Mouse (Mus musculus): ENCODE results near the gene Snorc. TPM values are rescaled to one million over a fixed set of nuclear protein-coding genes. Genes with fewer than 3 reads are reported as not detected.

Snorc gene
- polyA plus RNA-seq, 1 experiment from 2014 or later: not detected

- H3K27me3 ChIP-seq (replicated peaks): peaks cover 56% of the 10 kb centered on the region
These were observed 5.2 kb downstream of the Snorc start for GRCm38 (mm10) chr1:87475076-87475895.

GRCm38 (mm10) chr1:87482546-87482945, 12.5 kb downstream of the Snorc start:
- Histone ChIP-seq H3K9me3 (replicated peaks) (no peaks in the 10 kb centered on the region), H3K4me1 (no peaks in the 10 kb centered on the region), H3K27me3 (replicated peaks) (peaks cover under 1% of the 10 kb centered on the region), H3K36me3 (no peaks in the 10 kb centered on the region), H3K4me2 (no peak overlapping the region), H3K27ac (no peak overlapping the region), H3K4me3 (no peak overlapping the region), H3K9ac (no peak overlapping the region)
- WGBS (ENCODE audit: insufficient replicate concordance): 75% methylated on average over 4 of the region's 4 CpGs
- no peak for ATAC-seq

More at GRCm38 (mm10) chr1:87475076-87475895, 5.2 kb downstream of the Snorc start:
- Histone ChIP-seq H3K9ac (no peak overlapping the region), H3K4me2 (peak overlapping the region; percentile 43), H3K27ac (no peak overlapping the region), H3K9me3 (replicated peaks) (no peaks in the 10 kb centered on the region), H3K4me1 (no peaks in the 10 kb centered on the region), H3K36me3 (no peaks in the 10 kb centered on the region), H3K4me3 (peak overlapping the region; percentile 22; the same call in 1 of the 2 replicates)
- 0 out of 2 replicates have a peak, but pooled peaks have one; percentile 17 for ATAC-seq
- WGBS (ENCODE audit: insufficient replicate concordance): 4% methylated on average over 39 of the region's 42 CpGs

- Histone ChIP-seq H3K4me1 (no peaks in the 10 kb centered on the region), H3K36me3 (no peaks in the 10 kb centered on the region), H3K9ac (no peak overlapping the region), H3K4me2 (no peak overlapping the region), H3K27ac (no peak overlapping the region), H3K27me3 (replicated peaks) (no peaks in the 10 kb centered on the region), H3K9me3 (replicated peaks) (no peaks in the 10 kb centered on the region), H3K4me3 (no peak overlapping the region)
- no peak for ATAC-seq
- WGBS (ENCODE audit: insufficient replicate concordance): 58% methylated on average over 6 of the region's 6 CpGs
These were observed 16.3 kb downstream of the Snorc start for GRCm38 (mm10) chr1:87486386-87486785.

- Histone ChIP-seq H3K27me3 (replicated peaks) (no peaks in the 10 kb centered on the region), H3K4me3 (no peak overlapping the region), H3K9ac (no peak overlapping the region), H3K27ac (no peak overlapping the region), H3K4me1 (no peaks in the 10 kb centered on the region), H3K9me3 (replicated peaks) (no peaks in the 10 kb centered on the region), H3K4me2 (no peak overlapping the region), H3K36me3 (no peaks in the 10 kb centered on the region)
- ATAC-seq: no peak
- WGBS (ENCODE audit: insufficient replicate concordance): 65% methylated on average over 3 of the region's 3 CpGs
These were observed 22.2 kb downstream of the Snorc start for GRCm38 (mm10) chr1:87492285-87492684.

GRCm38 (mm10) chr1:87493542-87493941, 23.5 kb downstream of the Snorc start:
- H3K4me2 ChIP-seq: no peak overlapping the region
- no peak overlapping the region for H3K9ac ChIP-seq
- no peaks in the 10 kb centered on the region for H3K27me3 ChIP-seq (replicated peaks)
- H3K9me3 ChIP-seq (replicated peaks): no peaks in the 10 kb centered on the region
- H3K36me3 ChIP-seq: no peaks in the 10 kb centered on the region
- ATAC-seq: no peak
- WGBS (ENCODE audit: insufficient replicate concordance): 53% methylated on average over 4 of the region's 4 CpGs
- no peaks in the 10 kb centered on the region for H3K4me1 ChIP-seq
- no peak overlapping the region for H3K27ac ChIP-seq
- no peak overlapping the region for H3K4me3 ChIP-seq

- Histone ChIP-seq H3K27ac (no peak overlapping the region), H3K9ac (no peak overlapping the region), H3K27me3 (replicated peaks) (peaks cover 62% of the 10 kb centered on the region), H3K36me3 (no peaks in the 10 kb centered on the region), H3K4me3 (no peak overlapping the region), H3K4me1 (peaks cover 8% of the 10 kb centered on the region), H3K4me2 (no peak overlapping the region), H3K9me3 (replicated peaks) (no peaks in the 10 kb centered on the region)
- no peak for ATAC-seq
- 68% methylated on average over 4 of the region's 4 CpGs for WGBS (ENCODE audit: insufficient replicate concordance)
These were observed 35.5 kb downstream of the Snorc start for GRCm38 (mm10) chr1:87505524-87505923.

- no peak overlapping the region for H3K4me3 ChIP-seq
- no peaks in the 10 kb centered on the region for H3K9me3 ChIP-seq (replicated peaks)
- H3K4me2 ChIP-seq: no peak overlapping the region
- H3K36me3 ChIP-seq: no peaks in the 10 kb centered on the region
- no peak for ATAC-seq
- no peak overlapping the region for H3K27ac ChIP-seq
- H3K27me3 ChIP-seq (replicated peaks): peaks cover 85% of the 10 kb centered on the region
- H3K4me1 ChIP-seq: peaks cover 8% of the 10 kb centered on the region
- 49% methylated on average over 6 of the region's 6 CpGs for WGBS (ENCODE audit: insufficient replicate concordance)
- H3K9ac ChIP-seq: no peak overlapping the region
These were observed 37.8 kb downstream of the Snorc start for GRCm38 (mm10) chr1:87507857-87508256.

- 0 out of 2 replicates have a peak overlapping the region, but pooled peaks have one; percentile 56 for H3K4me3 ChIP-seq
- no peak overlapping the region for H3K9ac ChIP-seq
- WGBS (ENCODE audit: insufficient replicate concordance): 14% methylated on average over 26 of the region's 26 CpGs
- H3K27ac ChIP-seq: no peak overlapping the region
- no peaks in the 10 kb centered on the region for H3K9me3 ChIP-seq (replicated peaks)
- H3K4me1 ChIP-seq: peaks cover 8% of the 10 kb centered on the region
- ATAC-seq: no peak
- peak overlapping the region; percentile 80 for H3K4me2 ChIP-seq
- H3K27me3 ChIP-seq (replicated peaks): peaks cover 85% of the 10 kb centered on the region
- H3K36me3 ChIP-seq: no peaks in the 10 kb centered on the region
These were observed 38.8 kb downstream of the Snorc start for GRCm38 (mm10) chr1:87508591-87509560.

- Histone ChIP-seq H3K27ac (no peak within 1 kb of the TSS), H3K4me1 (peaks cover 8% of the 10 kb centered on the region), H3K4me3 (peak within 1 kb of the TSS; percentile 56), H3K27me3 (replicated peaks) (peaks cover 77% of the 10 kb centered on the region), H3K4me2 (peak within 1 kb of the TSS; percentile 80), H3K9me3 (replicated peaks) (no peaks in the 10 kb centered on the region), H3K36me3 (no peaks in the 10 kb centered on the region), H3K9ac (0 out of 2 replicates have a peak within 1 kb of the TSS, but pooled peaks have one; percentile 31)
- WGBS (ENCODE audit: insufficient replicate concordance): 4% methylated on average over 56 of the region's 56 CpGs
- ATAC-seq: no peak
These were observed 39.6 kb downstream of the Snorc start, which contains the start of gene Neu2 for GRCm38 (mm10) chr1:87509561-87510165. Gene Neu2, plus strand, starts transcription at chr1:87509889.

- Histone ChIP-seq H3K27ac (no peak overlapping the region), H3K9ac (no peak overlapping the region), H3K27me3 (replicated peaks) (peaks cover 74% of the 10 kb centered on the region)
These were observed 40.2 kb downstream of the Snorc start for GRCm38 (mm10) chr1:87510166-87510691.

GRCm38 (mm10) chr1:87510845-87511244, 40.8 kb downstream of the Snorc start:
- Histone ChIP-seq H3K9ac (no peak overlapping the region), H3K4me3 (no peak overlapping the region), H3K9me3 (replicated peaks) (no peaks in the 10 kb centered on the region), H3K27ac (no peak overlapping the region), H3K27me3 (replicated peaks) (peaks cover 71% of the 10 kb centered on the region), H3K4me1 (peaks cover 8% of the 10 kb centered on the region), H3K36me3 (no peaks in the 10 kb centered on the region), H3K4me2 (peak overlapping the region; percentile 80; the same call in 1 of the 2 replicates)
- ATAC-seq: no peak
- 12% methylated on average over 5 of the region's 5 CpGs for WGBS (ENCODE audit: insufficient replicate concordance)

More at GRCm38 (mm10) chr1:87510166-87510691, 40.2 kb downstream of the Snorc start:
- H3K4me1 ChIP-seq: peaks cover 8% of the 10 kb centered on the region
- no peaks in the 10 kb centered on the region for H3K36me3 ChIP-seq
- H3K4me2 ChIP-seq: peak overlapping the region; percentile 80
- H3K4me3 ChIP-seq: peak overlapping the region; percentile 56
- peak; percentile 44; the same call in 1 of the 2 replicates for ATAC-seq
- WGBS (ENCODE audit: insufficient replicate concordance): under 1% methylated on average over 48 of the region's 61 CpGs
- H3K9me3 ChIP-seq (replicated peaks): no peaks in the 10 kb centered on the region

Measured in liver, embryonic 12.5 days (tissue).